Mouse (Mus musculus): ENCODE measurements around the gene 2310057N15Rik.
"Not testable (repeated sequence)": the region's sequence is repeated elsewhere in the genome, so short reads cannot be mapped to it uniquely, and the experiment has no call there.

2310057N15Rik gene

GRCm38 (mm10) chr16:88774106-88774505 is at the start of gene 2310057N15Rik:
2310057N15Rik (minus strand) TSS chr16:88774206.
- no peak for DNase-seq (ENCODE audit: low spot score in 2 of 2)

DNA sequence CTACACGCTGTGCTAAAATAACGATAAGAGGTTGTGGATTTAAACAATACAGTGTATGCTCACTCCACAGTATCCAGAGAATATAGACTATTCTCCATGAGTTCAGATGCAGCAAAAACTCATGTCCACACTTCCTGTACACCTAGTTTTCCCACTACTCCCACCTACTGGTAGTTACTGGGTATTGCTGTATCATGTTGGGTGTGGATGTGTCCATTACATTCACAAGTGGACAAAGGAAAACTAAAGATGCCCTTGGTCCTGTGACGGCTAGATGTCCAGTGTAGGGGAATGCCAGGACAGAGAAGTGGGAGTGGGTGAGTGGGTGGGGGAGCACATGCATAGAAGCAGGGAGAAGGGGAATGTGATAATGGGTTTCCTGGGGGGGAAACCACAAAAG is 49.7 kb upstream of the 2310057N15Rik start:
- no peak for DNase-seq (ENCODE audit: low spot score in 2 of 2)

GRCm38 (mm10) chr16:88820066-88820465 is 46.1 kb upstream of the 2310057N15Rik start, which contains the start of gene Krtap15:
Krtap15 (plus strand) TSS chr16:88820215.
- DNase-seq (ENCODE audit: low spot score in 2 of 2) = no peak

DNA sequence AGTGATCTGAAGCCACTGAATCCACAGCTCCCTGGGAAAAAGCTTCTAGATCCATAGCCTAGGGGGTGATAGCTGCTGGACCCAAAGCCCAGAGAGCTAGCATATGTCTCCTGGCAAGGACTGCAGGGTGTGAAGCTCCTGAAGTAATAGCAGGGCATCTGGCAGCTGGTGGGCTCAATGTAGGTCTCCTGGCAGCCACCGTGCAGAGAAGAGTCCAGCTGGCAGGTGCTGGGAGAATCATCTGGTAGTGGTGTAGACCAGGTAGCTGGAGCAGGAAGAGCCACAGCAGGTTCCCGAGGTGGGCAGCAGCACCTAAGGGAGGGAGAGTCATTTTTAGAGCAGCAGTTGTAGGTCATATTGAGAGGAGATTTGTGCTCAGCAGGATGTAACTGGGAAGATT is 37.8 kb upstream of the 2310057N15Rik start, which contains the start of gene Gm20741:
TSS of gene Gm20741 (minus strand) at position 394 of the 400 bp plus-strand sequence.
- DNase-seq (ENCODE audit: low spot score in 2 of 2) = no peak

DNA sequence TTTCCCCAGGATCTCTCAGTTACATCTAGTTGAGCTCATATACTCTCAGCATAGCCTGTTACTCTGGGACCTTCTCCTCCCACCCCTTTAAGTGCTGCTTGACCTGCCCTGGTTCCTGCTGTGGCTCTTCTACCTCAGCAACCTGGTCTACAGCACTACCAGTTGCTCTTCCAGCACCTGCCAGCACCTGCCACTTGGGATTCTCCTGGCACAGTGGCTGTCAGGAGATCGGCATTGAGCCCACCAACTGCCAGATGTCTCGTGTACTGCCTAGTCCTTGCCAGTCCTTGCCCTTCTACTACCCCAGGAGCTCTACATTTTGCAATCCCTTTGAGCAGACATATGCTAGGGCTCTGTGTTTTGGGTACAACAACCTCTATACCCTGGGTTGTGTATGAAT is 12.8 kb upstream of the 2310057N15Rik start:
- no peak for DNase-seq (ENCODE audit: low spot score in 2 of 2)

DNA sequence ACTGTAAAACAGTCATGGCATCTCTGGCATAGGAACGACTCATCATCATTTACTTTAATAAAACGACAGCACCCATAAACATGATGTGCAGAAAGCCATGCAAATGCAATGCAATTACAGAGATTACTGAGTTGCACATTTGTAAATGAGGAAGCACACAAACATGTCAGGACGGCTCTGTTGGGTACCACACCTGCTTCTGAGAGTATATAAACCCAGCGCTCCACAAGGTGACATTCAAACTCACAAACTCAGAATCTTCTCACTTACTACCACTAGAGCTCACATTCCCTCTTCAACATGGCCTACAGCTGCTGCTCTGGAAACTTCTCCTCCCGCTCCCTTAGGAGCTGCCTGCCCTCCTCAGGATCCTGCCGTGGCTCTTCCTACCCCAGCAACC is 3.6 kb upstream of the 2310057N15Rik start, which contains the start of gene Gm5965:
TSS of gene Gm5965 (plus strand) at position 301 of the 400 bp plus-strand sequence.
- no peak for DNase-seq (ENCODE audit: low spot score in 2 of 2)

GRCm38 (mm10) chr16:88758547-88758946 is 15.5 kb downstream of the 2310057N15Rik start, which contains the start of gene 2310034C09Rik:
2310034C09Rik (plus strand) TSS chr16:88758847.
- DNase-seq (ENCODE audit: low spot score in 2 of 2) = not testable (repeated sequence)

DNA sequence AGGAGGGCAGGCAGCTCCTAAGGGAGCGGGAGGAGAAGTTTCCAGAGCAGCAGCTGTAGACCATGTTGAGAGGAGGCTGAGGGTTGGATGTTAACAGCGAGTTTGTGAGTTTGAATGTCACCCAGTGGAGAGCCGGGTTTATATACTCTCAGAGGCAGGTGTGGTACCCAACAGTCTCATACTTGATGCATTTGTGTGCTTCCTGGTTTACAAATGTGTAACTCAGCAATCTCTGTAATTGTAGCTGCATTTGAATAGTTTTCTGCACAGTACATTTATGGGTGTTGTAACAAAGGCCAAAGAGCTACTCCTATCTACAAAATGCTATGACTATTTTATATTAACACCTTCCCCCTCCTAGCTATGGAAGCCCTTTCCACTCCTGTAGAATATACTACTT is 22.5 kb downstream of the 2310057N15Rik start, which contains the start of gene Krtap13:
TSS of gene Krtap13 (minus strand) at position 101 of the 400 bp plus-strand sequence.
- not testable (repeated sequence) for DNase-seq (ENCODE audit: low spot score in 2 of 2)

- DNase-seq (ENCODE audit: low spot score in 2 of 2) = no peak
Observed at GRCm38 (mm10) chr16:88747943-88748342, 26.1 kb downstream of the 2310057N15Rik start.

DNA sequence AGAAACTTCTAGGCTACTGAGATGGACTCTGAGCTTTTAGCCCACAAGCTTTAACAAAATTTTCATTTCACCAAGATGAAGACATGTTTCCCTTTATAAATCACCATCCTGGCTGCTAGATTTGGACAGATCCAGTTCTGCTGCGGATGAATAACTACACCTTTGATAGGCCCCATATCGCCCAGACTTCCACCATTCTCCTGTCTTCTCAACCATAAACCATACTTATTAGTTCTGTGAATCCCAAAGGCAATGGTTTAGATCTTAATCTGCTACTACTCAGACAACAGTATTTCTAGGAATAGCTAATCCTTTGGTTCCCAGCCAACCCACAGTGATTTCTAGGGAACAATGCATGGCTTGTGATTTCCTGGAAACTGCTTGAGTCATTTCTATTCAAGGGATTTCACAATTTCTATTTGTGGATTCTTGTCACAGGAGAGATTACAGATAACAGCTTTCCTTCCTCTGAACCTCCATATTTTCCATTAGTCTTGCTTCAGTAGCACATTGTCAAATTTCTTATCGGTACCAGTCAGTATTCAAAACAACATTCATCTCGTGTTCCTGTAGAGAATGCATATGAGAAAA is 29.2 kb downstream of the 2310057N15Rik start:
- DNase-seq (ENCODE audit: low spot score in 2 of 2) = no peak

DNA sequence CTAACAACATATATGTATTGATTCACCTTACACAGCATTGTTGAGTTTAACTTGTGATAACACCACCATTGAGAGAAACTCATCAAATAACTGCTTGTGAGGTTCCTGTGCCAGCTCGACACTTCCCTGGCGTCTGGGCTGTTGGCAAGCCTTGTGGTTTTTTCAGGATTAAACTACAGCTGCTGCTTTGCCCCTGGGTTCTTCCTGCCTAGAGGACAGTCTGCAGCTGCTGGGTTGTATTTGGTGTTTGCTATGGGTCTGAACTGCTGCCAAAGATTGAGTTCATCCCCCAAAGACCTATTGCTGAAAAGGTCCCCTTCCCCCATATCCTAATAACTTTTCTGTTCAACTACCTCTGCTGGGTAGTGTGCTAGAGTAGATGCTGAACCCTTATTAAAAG is 38.6 kb downstream of the 2310057N15Rik start:
- no peak for DNase-seq (ENCODE audit: low spot score in 2 of 2)

DNA sequence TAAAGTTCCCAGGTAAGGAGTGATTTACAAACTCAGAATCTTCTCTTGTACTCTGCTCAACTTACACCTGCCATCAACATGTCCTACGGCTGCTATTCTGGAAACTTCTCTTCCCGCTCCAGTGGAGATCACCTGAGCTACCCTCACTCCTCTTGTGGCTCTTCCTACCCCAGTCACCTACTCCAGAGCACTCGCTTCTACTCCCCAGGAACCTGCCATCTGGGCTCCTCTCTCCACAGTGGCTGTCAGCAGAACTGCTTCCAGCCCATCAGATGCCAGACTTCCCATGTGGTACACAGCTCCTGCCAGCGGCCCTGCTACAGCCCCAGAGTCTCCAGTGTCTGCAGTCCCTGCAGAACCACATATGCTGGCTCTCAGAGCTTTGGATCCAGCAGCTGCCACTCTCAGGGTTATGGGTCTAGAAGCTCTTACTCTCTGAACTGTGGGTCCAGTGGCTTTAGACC is 45.2 kb downstream of the 2310057N15Rik start, which contains the start of gene Krtap13-1:
TSS of gene Krtap13-1 (plus strand) at position 51 of the 464 bp plus-strand sequence.
- DNase-seq (ENCODE audit: low spot score in 2 of 2) = no peak

Measured in right cerebral cortex, postnatal 10 days (tissue).